ENCODE assay signal across 10 mouse cellular contexts in the genomic region with DNA sequence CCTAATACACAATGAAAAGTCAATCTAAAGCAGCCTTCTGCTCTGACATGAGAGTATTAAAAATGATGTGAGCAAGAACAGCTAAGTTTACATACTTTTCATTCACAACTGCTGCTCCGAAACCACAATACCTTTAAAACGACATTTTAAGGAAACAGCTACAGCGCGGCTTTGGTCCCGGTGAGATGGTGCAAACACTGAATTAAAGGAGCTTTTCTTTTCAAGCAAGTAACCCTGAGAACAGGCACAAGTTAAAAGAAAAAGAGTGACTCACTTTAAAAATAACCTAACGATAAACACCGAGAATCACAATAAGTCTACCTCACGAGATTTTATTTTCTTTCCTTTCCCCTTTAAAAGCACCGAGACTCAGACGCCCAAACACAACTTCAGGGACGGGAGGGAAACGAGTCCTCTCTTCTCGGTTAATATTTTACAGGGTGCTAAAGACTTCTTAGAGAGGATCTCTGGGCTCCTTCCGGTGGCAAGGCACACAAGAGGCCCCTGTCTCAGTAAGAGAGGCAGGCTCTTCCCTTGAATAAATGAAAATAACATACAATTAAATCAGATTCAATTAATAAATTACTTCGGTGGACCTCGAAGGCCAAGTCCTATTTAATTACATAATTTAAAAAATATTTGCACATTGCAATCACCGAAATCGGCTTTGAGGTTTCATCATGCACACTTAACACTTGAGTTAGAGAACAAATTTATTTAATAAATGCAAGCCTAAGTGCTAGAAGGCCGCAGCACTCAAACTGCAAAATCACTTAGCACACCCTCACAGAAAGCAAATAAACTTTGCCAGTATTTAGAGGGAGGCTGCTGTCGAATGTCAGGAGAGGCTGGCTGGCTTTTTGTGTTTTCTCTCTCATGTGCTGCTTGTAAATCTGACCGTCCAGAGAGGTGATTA.
A peak's percentile ranks its signal among the peaks of the same experiment; 100 is the strongest.
DNase-seq lines count a peak whose midpoint lies in the region; ATAC-seq and TF ChIP-seq lines count a peak whose summit lies in the region.
"Had no signal": no experiment of that assay in that cellular context is flagged by ENCODE, and none has a peak within 500 bp of the region (broad histone marks: within the 10 kb centered on the region; RNA-seq: fewer than 3 reads in every experiment).

No protein-coding gene starts in this region.

- H3K4me3 ChIP-seq in CH12.LX (replicated peaks in 1 of 3; ENCODE audit: low read depth in 2 of 3, low read length in 2 of 3, poor library complexity in 1 of 3) = no peak overlapping the region
- no peak overlapping the region for H3K4me3 ChIP-seq in embryonic fibroblast, embryonic 13.5 days (ENCODE audit: insufficient read depth, low read length)
- 0 out of 2 replicates have a peak overlapping the region, but pooled peaks have one; percentile 3 for H3K4me3 ChIP-seq in limb, embryonic 14.5 days (replicated peaks; ENCODE audit: low read length)
- H3K4me3 ChIP-seq: hindbrain, embryonic 13.5 days; neural tube, embryonic 13.5 days had no signal

- DNase-seq in CH12.LX (ENCODE audit: extremely low read depth) = no peak
- DNase-seq in limb, embryonic 14.5 days (ENCODE audit: low spot score) = no peak
- DNase-seq in naive thymus-derived CD4-positive, alpha-beta T cell, adult 2 months (ENCODE audit: low read depth) = peak; percentile 71
- DNase-seq in adrenal gland, postnatal 4 days (ENCODE audit: low spot score in 2 of 2) = no peak
- no peak for DNase-seq in layer of hippocampus, adult 8-10 months (ENCODE audit: low spot score in 2 of 2)
- no peak for DNase-seq in ovary, postnatal 10 days (ENCODE audit: low spot score)
- DNase-seq: gastrocnemius, postnatal 10 days had no signal

- peaks cover 0 to 4% of the 10 kb centered on the region in 2 experiments for H3K36me3 ChIP-seq in CH12.LX (replicated peaks in 1 of 2; ENCODE audit: control insufficient read depth in 1 of 2, insufficient read depth in 1 of 2, low read length in 1 of 2)
- no peaks in the 10 kb centered on the region for H3K36me3 ChIP-seq in limb, embryonic 14.5 days (ENCODE audit: control insufficient read depth, insufficient read depth, low read length)
- H3K36me3 ChIP-seq: hindbrain, embryonic 13.5 days; neural tube, embryonic 13.5 days had no signal

- dilution Hi-C loops in CH12.LX (cut with MboI; ENCODE audit: extremely low pct_ligation_motif_present, extremely low pct_unique_long_range_greater_than_20kb, low sequenced_read_pairs) = no loop called here

- in situ Hi-C loops in CH12.LX (cut with MboI; ENCODE audit: low pct_ligation_motif_present, low pct_unique_long_range_greater_than_20kb, low sequenced_read_pairs) = loop anchor here (10.0 kb wide), 1 partner anchor 179 kb away; no protein-coding TSS in a partner anchor

- no peak for ATAC-seq in limb, embryonic 14.5 days (ENCODE audit: low FRiP score, low read depth)

- no peaks in the 10 kb centered on the region for H3K27me3 ChIP-seq in CH12.LX (replicated peaks)
- H3K27me3 ChIP-seq in limb, embryonic 14.5 days (ENCODE audit: control insufficient read depth, insufficient read depth, low read length) = no peaks in the 10 kb centered on the region
- H3K27me3 ChIP-seq: neural tube, embryonic 13.5 days had no signal

- 27% methylated on average over 21 of the region's 21 CpGs for WGBS in limb, embryonic 14.5 days

- TF ChIP-seq RAD21 in CH12.LX (IDR thresholded peaks at IDR 0.05; ENCODE audit: low read depth, low read length) = no peak

- no peaks in the 10 kb centered on the region for H3K9me3 ChIP-seq in CH12.LX (replicated peaks; ENCODE audit: low read length)
- H3K9me3 ChIP-seq in limb, embryonic 14.5 days (ENCODE audit: control insufficient read depth, low read length) = no peaks in the 10 kb centered on the region
- H3K9me3 ChIP-seq: hindbrain, embryonic 13.5 days; neural tube, embryonic 13.5 days had no signal

- no peak for TF ChIP-seq POLR2A in CH12.LX (IDR thresholded peaks at IDR 0.05; ENCODE audit: low read depth, low read length)
- TF ChIP-seq POLR2A in embryonic fibroblast, embryonic 13.5 days (IDR thresholded peaks at IDR 0.05; ENCODE audit: low read depth, low read length) = no peak
- no peak for TF ChIP-seq POLR2A in limb, embryonic 14.5 days (IDR thresholded peaks at IDR 0.05; ENCODE audit: borderline replicate concordance, extremely low read depth, insufficient read depth, insufficient read length)

- H3K4me1 ChIP-seq in CH12.LX (ENCODE audit: control insufficient read depth in 1 of 2, insufficient read depth in 2 of 2) = peaks cover 39 to 70% of the 10 kb centered on the region in 2 experiments
- peaks cover 12% of the 10 kb centered on the region; the same call in 1 of the 2 replicates for H3K4me1 ChIP-seq in embryonic fibroblast, embryonic 13.5 days (ENCODE audit: control insufficient read depth, insufficient read depth, low read length)
- H3K4me1 ChIP-seq in limb, embryonic 14.5 days (ENCODE audit: control insufficient read depth, insufficient read depth, low read length) = peaks cover 58% of the 10 kb centered on the region
- H3K4me1 ChIP-seq: hindbrain, embryonic 13.5 days had no signal

- TF ChIP-seq EP300 in CH12.LX (IDR thresholded peaks at IDR 0.05; ENCODE audit: low read length) = no peak

- H3K27ac ChIP-seq in CH12.LX (ENCODE audit: insufficient read depth, low read depth) = no peak overlapping the region
- H3K27ac ChIP-seq in embryonic fibroblast, embryonic 13.5 days (ENCODE audit: insufficient read depth, low read length) = peak overlapping the region; percentile 57
- H3K27ac ChIP-seq in limb, embryonic 14.5 days (replicated peaks; ENCODE audit: low read depth, low read length) = peak overlapping the region; percentile 40; the same call in 1 of the 2 replicates
- H3K27ac ChIP-seq: hindbrain, embryonic 13.5 days; neural tube, embryonic 13.5 days had no signal

- no peak for TF ChIP-seq CTCF in CH12.LX (conservative IDR thresholded peaks at IDR 0.05 in 1 of 2, IDR thresholded peaks at IDR 0.05 in 1 of 2; ENCODE audit: low read depth in 2 of 2, low read length in 2 of 2)
- no peak for TF ChIP-seq CTCF in embryonic fibroblast, embryonic 13.5 days (IDR thresholded peaks at IDR 0.05; ENCODE audit: borderline replicate concordance, insufficient read depth, low read length)

- no peaks in the 10 kb centered on the region; the same call in 1 of the 2 replicates for H3K79me2 ChIP-seq in CH12.LX (replicated peaks; ENCODE audit: control insufficient read depth, extremely low read depth, insufficient read depth, poor library complexity, severe bottlenecking)

- no peak overlapping the region; the same call in 1 of the 2 replicates for H3K9ac ChIP-seq in CH12.LX (ENCODE audit: insufficient read depth, low read depth)
- no peak overlapping the region for H3K9ac ChIP-seq in limb, embryonic 14.5 days (ENCODE audit: low read depth, low read length, severe bottlenecking)
- H3K9ac ChIP-seq: hindbrain, embryonic 13.5 days; neural tube, embryonic 13.5 days had no signal

- H3K4me2 ChIP-seq in CH12.LX (ENCODE audit: insufficient read depth, low read depth, poor library complexity, severe bottlenecking) = peak overlapping the region; percentile 37; the same call in 1 of the 2 replicates
- peak overlapping the region; percentile 31; the same call in 1 of the 2 replicates for H3K4me2 ChIP-seq in limb, embryonic 14.5 days (replicated peaks; ENCODE audit: low read depth, low read length, severe bottlenecking)
- H3K4me2 ChIP-seq: hindbrain, embryonic 13.5 days; neural tube, embryonic 13.5 days had no signal

TF ChIP-seq in CH12.LX, 34 proteins besides CTCF, POLR2A, EP300 and RAD21:
- TF ChIP-seq ZC3H11A (IDR thresholded peaks at IDR 0.05; ENCODE audit: low read depth, low read length) (no peak), CHD2 (IDR thresholded peaks at IDR 0.05; ENCODE audit: low read length) (no peak), MAX (IDR thresholded peaks at IDR 0.05; ENCODE audit: low read length) (no peak), IRF4 (IDR thresholded peaks at IDR 0.05; ENCODE audit: low read depth, low read length) (no peak), CHD1 (IDR thresholded peaks at IDR 0.05; ENCODE audit: low read depth, low read length) (peak; percentile 10; the same call in 1 of the 2 replicates), USF1 (IDR thresholded peaks at IDR 0.05; ENCODE audit: low read depth, low read length) (no peak)
